Mouse (Mus musculus): ENCODE measurements at regions not wholly inside any gene's neighbourhood (a gene's known extent, or its start where the extent isn't known, plus 50 kb on each side); places are given as distances from the start of the nearest gene placed in this dataset.
A peak's percentile ranks its signal among the peaks of the same experiment; 100 is the strongest.

DNA sequence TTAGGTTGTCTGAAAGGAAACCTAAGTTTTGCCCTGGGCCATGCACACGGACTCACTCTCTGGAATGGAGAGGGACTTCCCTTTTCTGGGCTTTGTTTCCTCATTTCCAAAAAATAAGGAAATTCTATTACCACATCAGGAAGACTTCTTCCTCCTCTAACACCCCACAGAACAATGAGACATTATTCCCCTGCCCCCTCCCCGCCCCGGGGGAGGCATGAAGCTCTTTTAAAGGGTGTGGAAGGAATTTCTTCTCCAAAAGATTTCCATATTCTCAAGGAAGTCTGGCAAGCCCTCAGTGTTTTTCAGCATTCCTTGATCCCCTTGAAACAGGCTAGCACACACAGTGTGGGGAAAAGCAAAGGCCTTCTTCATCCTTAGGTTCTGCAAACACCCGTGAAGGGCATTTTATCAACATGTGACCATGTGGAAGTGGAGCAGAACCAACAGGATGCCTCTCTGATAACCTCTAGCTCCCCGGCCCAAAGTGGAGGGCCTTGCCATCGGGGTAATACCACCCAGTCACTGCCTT is 179.5 kb upstream of the Klf7 start:
- TF ChIP-seq CTCF (conservative IDR thresholded peaks at IDR 0.05), result no peak
- no peak overlapping the region for H3K4me3 ChIP-seq
- H3K27ac ChIP-seq, result peak overlapping the region; percentile 69; the same call in 1 of the 2 replicates
- DNase-seq (ENCODE audit: low spot score in 2 of 2), result no peak

DNA sequence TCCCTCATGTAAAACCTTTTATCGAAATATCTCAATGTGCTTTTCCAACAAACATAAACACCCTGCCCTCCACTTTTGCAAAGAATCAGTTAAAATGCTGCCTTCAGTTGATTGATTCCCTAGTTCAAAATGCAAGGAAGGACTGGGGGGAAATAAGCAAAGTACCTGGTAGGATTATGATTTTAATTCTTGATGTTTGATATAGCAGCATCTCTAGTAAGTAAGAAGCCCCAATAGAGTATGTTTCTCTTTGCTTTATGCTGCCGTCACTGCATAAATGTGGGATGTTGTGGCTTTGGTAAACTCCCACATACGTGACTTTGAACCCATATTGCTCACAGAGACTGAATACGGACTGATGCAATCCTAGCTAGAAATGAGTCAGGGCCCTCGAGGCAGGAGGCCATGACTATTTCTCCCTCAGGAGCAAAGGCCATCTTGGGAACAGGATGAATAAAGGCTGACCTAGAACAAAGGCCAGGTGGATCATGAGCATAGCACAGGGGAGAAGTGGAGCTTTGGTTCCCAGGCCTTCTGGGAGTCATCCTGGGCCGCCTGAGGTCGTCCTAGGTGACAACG is 179.0 kb upstream of the Klf7 start:
- TF ChIP-seq CTCF (conservative IDR thresholded peaks at IDR 0.05), result no peak
- no peak for DNase-seq (ENCODE audit: low spot score in 2 of 2)
- no peak overlapping the region for H3K4me3 ChIP-seq
- no peak overlapping the region for H3K27ac ChIP-seq

DNA sequence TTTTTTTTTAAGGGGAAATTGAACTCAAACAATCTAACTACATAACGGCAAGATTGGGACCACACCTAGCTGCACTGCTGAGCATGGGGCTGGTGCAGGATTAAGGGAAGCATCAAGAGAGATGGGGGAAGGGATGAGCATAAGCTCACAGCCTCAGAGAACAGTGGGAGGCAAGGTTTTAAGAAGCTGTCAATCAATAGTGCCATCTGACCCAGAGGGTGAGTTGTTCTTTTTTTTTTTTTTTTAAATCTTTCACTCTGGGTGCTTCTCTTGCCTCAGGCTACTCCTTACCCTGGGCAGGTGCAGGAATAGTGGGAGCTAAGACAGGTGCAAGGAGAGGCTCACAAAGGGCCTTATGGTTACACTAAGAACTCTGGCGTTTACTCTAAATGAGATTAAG is 176.9 kb upstream of the Klf7 start:
- no peak overlapping the region for H3K4me3 ChIP-seq
- TF ChIP-seq CTCF (conservative IDR thresholded peaks at IDR 0.05), result no peak
- DNase-seq (ENCODE audit: low spot score in 2 of 2), result no peak

DNA sequence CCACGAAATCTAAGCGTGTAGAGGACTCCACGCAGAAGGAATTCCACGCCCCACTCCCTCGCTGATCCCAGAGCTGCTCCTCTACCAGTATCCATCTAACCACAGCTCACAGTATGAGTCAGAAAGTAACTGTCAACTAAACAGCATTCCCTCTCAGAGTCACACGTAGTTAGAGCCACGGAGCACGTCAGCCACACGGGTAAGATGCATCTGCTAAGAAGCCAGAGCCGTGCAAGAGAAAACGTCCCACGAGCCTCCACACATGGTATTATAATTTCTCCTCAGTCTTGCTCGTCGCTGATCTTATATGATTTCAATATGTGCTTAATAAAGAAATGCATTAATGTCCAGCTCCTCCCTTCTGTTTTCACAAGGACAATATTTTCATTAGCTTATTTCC is 176.1 kb upstream of the Klf7 start:
- DNase-seq (ENCODE audit: low spot score in 2 of 2), result no peak
- TF ChIP-seq CTCF (conservative IDR thresholded peaks at IDR 0.05), result no peak
- H3K27ac ChIP-seq, result no peak overlapping the region
- H3K4me3 ChIP-seq, result no peak overlapping the region

More for the DNA sequence above, 176.9 kb upstream of the Klf7 start:
- no peak overlapping the region for H3K27ac ChIP-seq

DNA sequence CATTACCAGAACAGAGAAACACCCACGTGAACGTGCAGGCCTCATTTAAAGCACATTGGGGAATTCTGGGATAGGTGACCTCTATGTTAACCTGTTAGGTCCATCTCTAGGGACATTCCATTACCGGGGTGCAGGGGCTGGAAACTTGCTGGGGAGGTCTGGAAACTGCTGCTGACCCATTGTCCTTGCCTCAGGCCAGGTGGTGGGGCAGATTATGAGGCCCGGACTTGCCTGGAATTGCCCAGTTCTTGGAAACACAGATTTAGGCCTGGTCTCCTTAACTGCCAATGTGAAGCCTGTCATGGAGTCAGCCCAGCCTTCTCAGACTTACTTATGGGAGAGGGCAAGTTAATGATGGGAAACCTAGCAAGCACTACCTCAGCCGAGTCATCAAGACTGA is 175.3 kb upstream of the Klf7 start:
- DNase-seq (ENCODE audit: low spot score in 2 of 2), result no peak
- no peak overlapping the region for H3K4me3 ChIP-seq
- no peak for TF ChIP-seq CTCF (conservative IDR thresholded peaks at IDR 0.05)
- no peak overlapping the region for H3K27ac ChIP-seq

DNA sequence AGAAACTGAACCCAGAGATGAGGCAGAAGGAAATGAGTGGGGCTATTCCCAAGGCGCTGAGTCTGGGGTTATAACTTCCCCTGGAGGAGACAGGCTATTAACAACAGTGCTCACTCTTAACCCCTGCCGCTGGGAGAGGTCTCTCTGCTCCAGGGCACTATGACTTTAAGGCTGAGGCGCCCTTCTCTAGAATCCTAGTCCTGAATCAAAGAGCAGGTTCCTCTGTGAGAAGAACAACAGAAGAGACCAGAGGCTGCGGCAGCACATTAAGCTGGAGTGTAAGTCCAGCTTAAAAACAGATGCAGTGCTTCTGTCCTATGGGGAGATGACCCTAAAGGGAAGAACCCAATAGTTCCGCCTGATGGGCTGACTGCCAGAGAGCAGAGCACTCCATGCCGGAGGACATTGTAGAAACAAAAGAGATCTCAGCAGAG is 173.4 kb upstream of the Klf7 start:
- H3K4me3 ChIP-seq, result no peak overlapping the region
- no peak for TF ChIP-seq CTCF (conservative IDR thresholded peaks at IDR 0.05)
- H3K27ac ChIP-seq, result peak overlapping the region; percentile 64
- DNase-seq (ENCODE audit: low spot score in 2 of 2), result no peak

DNA sequence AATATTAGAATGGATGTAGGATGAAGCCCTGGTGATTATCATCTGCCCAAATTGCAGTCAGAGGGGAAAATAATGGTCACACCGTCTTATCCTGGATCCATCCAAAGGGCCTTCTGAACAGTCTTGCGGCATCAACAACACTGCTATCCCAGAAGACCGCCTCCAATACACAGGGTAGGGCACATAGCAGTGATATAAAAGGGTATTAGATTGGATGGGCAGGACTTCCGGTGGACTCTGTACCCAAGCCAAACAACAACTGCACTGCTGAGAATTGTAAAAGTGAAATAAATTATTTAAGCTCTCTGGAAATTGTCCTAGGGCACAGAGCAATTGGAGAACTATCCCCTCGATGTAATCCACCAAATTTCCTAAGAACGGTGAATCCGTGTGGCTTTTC is 173.0 kb upstream of the Klf7 start:
- H3K27ac ChIP-seq, result peak overlapping the region; percentile 64
- no peak overlapping the region for H3K4me3 ChIP-seq
- no peak for DNase-seq (ENCODE audit: low spot score in 2 of 2)
- TF ChIP-seq CTCF (conservative IDR thresholded peaks at IDR 0.05), result no peak

DNA sequence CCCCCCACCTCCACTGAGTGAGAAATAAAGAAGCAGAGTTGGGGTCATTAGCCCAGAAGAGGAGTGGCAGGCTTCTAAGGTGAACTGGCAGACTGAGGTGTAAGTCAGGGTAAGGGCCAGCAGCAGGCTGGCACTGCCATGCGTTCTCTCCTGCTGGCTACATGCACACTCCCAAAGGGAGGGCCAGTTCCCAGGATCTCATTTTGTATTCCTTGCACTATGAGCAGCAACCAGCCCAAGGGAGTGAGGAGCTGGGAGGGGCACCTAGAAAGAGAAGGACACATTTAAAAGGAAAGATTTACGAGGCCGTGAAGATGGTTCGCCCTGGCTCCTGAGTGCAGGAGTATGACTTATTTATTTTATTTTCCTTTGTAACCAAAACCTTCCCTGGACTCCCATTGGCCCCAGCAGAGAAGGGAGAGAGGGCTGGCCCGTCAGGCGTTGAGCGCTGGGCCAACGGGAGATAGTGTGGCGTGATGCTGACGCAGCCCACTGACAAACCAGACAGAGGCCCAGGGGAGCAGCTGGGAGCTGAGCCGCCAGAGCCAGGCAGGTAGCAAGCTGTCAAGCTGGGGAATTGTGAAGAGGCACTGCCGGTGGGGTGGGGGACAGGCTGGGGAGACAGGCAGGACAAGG is 166.8 kb upstream of the Klf7 start:
- DNase-seq (ENCODE audit: low spot score in 2 of 2), result peak in 1 of 2 experiments; percentile 32
- Histone ChIP-seq H3K27ac (peak overlapping the region; percentile 76), H3K4me3 (peak overlapping the region; percentile 10)
- TF ChIP-seq CTCF (conservative IDR thresholded peaks at IDR 0.05), result no peak

DNA sequence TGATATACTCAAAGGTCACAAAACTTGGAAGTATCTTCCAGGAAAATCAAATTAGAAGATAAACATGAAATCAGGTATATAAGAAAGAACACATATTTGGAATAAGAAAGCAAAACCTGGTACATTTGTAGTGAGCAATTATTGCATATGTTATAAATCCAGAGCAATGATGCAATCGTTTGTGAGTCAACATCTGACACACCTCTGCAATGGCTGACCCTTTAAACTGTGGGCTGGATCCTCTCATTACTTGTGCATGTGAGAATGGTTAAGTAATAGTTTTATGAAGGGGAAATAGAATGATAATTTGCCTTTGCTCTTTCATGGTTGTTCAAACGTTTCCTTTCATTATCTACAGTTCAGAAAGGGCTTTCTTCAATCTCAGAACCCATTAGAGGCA is 165.0 kb upstream of the Klf7 start:
- TF ChIP-seq CTCF (conservative IDR thresholded peaks at IDR 0.05), result no peak
- Histone ChIP-seq H3K27ac (no peak overlapping the region), H3K4me3 (no peak overlapping the region)
- DNase-seq (ENCODE audit: low spot score in 2 of 2), result no peak

DNA sequence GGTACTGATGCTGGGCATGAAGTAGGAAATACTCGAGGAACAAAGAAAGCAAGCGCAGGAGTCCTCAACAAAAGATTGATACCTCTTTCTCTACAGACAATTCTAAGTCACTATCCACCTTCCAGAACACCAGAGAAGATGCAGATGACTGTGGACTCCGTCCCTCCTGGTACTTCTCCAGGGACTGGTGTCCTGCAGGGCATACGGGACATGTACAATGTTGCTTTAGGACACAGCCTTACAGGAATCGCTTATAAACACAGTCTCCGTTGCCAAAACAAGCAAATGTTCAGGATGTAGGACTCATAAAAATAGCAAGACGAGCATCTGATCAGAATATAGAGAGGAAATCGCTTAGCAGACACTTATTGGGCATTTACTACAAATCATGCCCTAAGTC is 162.6 kb upstream of the Klf7 start:
- TF ChIP-seq CTCF (conservative IDR thresholded peaks at IDR 0.05), result no peak

DNA sequence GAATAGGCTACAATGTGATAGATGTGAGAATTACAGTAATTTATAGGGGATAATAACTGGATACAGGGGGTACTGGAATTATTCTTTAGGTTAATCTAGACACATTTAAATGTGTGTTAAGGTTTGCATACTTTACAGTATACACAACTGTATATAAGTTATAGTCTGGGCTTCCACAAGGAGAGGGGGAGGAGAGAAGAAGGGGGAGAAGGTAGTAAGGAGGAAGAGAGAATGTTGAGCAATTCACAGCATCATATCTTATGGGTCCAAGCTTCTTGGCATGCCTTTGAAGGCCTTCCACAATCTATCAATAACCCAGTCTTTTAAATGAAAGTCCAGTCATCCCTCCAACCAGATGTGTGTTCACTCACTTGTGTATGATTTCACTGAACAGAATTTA is 153.8 kb upstream of the Klf7 start:
- TF ChIP-seq CTCF (conservative IDR thresholded peaks at IDR 0.05), result no peak

More for the DNA sequence above, 162.6 kb upstream of the Klf7 start:
- H3K27ac ChIP-seq, result no peak overlapping the region
- no peak for DNase-seq (ENCODE audit: low spot score in 2 of 2)
- H3K4me3 ChIP-seq, result no peak overlapping the region

DNA sequence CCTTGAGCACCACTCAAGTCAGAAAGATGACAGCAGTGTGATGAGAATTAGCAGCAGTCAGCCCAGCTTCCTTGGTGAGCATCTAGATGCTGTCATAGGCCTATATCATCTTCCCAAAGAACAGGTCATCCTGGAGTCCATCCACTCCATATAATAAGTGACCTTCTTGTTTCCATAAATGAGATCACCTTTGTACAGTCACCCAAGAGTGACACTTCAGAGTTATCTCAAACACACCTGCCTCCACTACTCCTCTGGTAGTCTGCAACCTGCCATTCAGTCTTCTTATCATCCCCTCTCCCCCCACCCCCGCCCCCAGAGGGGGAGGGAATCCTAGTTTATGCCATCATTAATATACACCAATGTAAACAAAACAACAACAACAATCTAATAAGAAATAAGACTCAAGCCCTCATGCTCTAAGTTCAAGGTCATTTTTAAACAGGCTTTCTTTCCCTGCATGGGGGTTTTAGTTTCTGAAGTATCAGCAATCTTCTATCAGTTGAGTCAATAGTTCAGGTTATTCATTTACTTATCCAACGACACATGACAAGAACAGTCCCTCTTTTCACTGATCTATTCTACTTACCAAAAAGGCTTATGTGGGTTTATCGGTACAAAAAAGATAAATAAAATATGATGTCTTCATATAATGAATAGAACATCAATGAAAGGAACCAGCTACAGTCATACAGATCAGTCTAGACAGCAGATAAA is 153.2 kb upstream of the Klf7 start:
- TF ChIP-seq CTCF (conservative IDR thresholded peaks at IDR 0.05), result no peak

More for the DNA sequence above, 153.8 kb upstream of the Klf7 start:
- DNase-seq (ENCODE audit: low spot score in 2 of 2), result no peak
- Histone ChIP-seq H3K4me3 (no peak overlapping the region), H3K27ac (no peak overlapping the region)

DNA sequence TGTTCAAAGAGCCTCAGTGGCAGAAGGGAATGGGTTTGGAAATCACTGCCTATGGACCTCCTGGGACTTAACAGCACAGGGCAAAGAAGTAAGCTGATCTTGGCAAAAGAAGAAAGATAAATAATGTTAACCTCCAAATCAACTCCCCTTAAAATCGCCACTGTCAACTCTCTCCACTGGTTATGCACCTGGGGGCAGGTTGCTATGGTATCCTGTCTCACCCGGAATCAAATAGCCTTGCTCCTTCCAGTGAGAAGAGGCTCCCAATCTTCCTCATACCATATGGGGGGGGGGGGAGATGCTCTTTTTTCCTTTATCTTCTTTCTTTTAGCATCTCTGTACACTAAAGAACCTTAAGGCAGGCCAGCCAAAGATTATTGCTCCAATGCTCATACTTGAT is 135.2 kb upstream of the Klf7 start:
- Histone ChIP-seq H3K4me3 (no peak overlapping the region), H3K27ac (no peak overlapping the region)
- no peak for DNase-seq (ENCODE audit: low spot score in 2 of 2)
- no peak for TF ChIP-seq CTCF (conservative IDR thresholded peaks at IDR 0.05)

More for the DNA sequence above, 153.2 kb upstream of the Klf7 start:
- no peak overlapping the region for H3K27ac ChIP-seq
- no peak overlapping the region for H3K4me3 ChIP-seq
- DNase-seq (ENCODE audit: low spot score in 2 of 2), result no peak

Data from layer of hippocampus, adult 2 months (tissue).